Mouse (Mus musculus): ENCODE measurements at regions not wholly inside any gene's neighbourhood (a gene's known extent, or its start where the extent isn't known, plus 50 kb on each side); places are given as distances from the start of the nearest gene placed in this dataset.

- no peak for TF ChIP-seq CTCF (IDR thresholded peaks at IDR 0.05; ENCODE audit: borderline replicate concordance, insufficient read depth, low read depth, low read length)
- no peak for TF ChIP-seq POLR2A (IDR thresholded peaks at IDR 0.05; ENCODE audit: borderline replicate concordance, insufficient read depth, low read length)
Observed at GRCm38 (mm10) chr17:77933192-77933591, 266.9 kb upstream of the Crim1 start.

Data from cerebellum, adult 2 months (tissue).